Mouse (Mus musculus): ENCODE measurements around the gene Kifc3. TPM values are rescaled to one million over a fixed set of nuclear protein-coding genes. Genes with fewer than 3 reads are reported as not detected.

The Kifc3 gene
- polyA plus RNA-seq, 1 experiment from 2014 or later, result 2.3 TPM

- DNase-seq (ENCODE audit: low spot score, missing footprints), result no peak
- Histone ChIP-seq H3K27ac (ENCODE audit: low read depth, low read length) (no peak overlapping the region), H3K4me2 (no peak overlapping the region), H3K27me3 (ENCODE audit: control insufficient read depth, insufficient read depth, low read length) (no peaks in the 10 kb centered on the region), H3K9ac (ENCODE audit: low read length) (no peak overlapping the region), H3K9me3 (ENCODE audit: control insufficient read depth, low read length) (no peaks in the 10 kb centered on the region), H3K4me3 (ENCODE audit: low read depth, low read length) (no peak overlapping the region), H3K4me1 (ENCODE audit: control insufficient read depth, insufficient read depth, low read length) (no peaks in the 10 kb centered on the region), H3K36me3 (ENCODE audit: control insufficient read depth, insufficient read depth, low read length) (no peaks in the 10 kb centered on the region)
- WGBS, result 90% methylated on average over 11 of the region's 11 CpGs
- ATAC-seq (ENCODE audit: low FRiP score), result no peak
Measured at GRCm38 (mm10) chr8:95209924-95210323, 7.3 kb upstream of the Kifc3 start.

- Histone ChIP-seq H3K9ac (ENCODE audit: low read length) (no peak overlapping the region), H3K36me3 (ENCODE audit: control insufficient read depth, insufficient read depth, low read length) (no peaks in the 10 kb centered on the region), H3K4me2 (no peak overlapping the region), H3K4me3 (ENCODE audit: low read depth, low read length) (no peak overlapping the region), H3K27me3 (ENCODE audit: control insufficient read depth, insufficient read depth, low read length) (no peaks in the 10 kb centered on the region), H3K27ac (ENCODE audit: low read depth, low read length) (peak overlapping the region; percentile 25; the same call in 1 of the 2 replicates), H3K9me3 (ENCODE audit: control insufficient read depth, low read length) (no peaks in the 10 kb centered on the region), H3K4me1 (ENCODE audit: control insufficient read depth, insufficient read depth, low read length) (no peaks in the 10 kb centered on the region)
- DNase-seq (ENCODE audit: low spot score, missing footprints) (peak; percentile 61), ATAC-seq (ENCODE audit: low FRiP score) (no peak)
- WGBS, result 38% methylated on average over 8 of the region's 8 CpGs
Measured at GRCm38 (mm10) chr8:95205946-95206345, 3.3 kb upstream of the Kifc3 start.

DNA sequence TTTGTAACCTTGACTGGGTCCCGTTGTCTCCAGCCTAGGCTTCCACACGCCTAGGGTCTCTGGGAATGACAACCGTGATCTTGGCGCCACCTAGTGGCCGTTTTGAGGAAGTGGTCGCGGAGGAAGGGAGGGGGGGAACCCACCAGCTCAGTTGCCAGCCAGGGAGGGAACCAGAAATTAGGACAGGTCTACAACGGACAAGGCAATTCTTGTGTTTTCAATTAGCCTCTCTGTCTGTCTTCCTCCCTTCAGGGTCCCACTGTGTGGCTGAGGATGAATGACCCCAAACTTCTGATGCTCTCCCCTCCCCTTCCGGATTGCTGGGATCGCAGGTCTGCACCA, 1.4 kb upstream of the Kifc3 start:
- ATAC-seq (ENCODE audit: low FRiP score) (peak; percentile 85), DNase-seq (ENCODE audit: low spot score, missing footprints) (peak; percentile 96)
- no peaks in the 10 kb centered on the region for H3K9me3 ChIP-seq (ENCODE audit: control insufficient read depth, low read length)
- 17% methylated on average over 10 of the region's 10 CpGs for WGBS
- no peak overlapping the region for H3K4me2 ChIP-seq
- no peaks in the 10 kb centered on the region for H3K4me1 ChIP-seq (ENCODE audit: control insufficient read depth, insufficient read depth, low read length)
- no peak overlapping the region for H3K4me3 ChIP-seq (ENCODE audit: low read depth, low read length)
- no peak overlapping the region for H3K9ac ChIP-seq (ENCODE audit: low read length)
- H3K27me3 ChIP-seq (ENCODE audit: control insufficient read depth, insufficient read depth, low read length), result no peaks in the 10 kb centered on the region
- no peaks in the 10 kb centered on the region for H3K36me3 ChIP-seq (ENCODE audit: control insufficient read depth, insufficient read depth, low read length)
- no peak overlapping the region for H3K27ac ChIP-seq (ENCODE audit: low read depth, low read length)

DNA sequence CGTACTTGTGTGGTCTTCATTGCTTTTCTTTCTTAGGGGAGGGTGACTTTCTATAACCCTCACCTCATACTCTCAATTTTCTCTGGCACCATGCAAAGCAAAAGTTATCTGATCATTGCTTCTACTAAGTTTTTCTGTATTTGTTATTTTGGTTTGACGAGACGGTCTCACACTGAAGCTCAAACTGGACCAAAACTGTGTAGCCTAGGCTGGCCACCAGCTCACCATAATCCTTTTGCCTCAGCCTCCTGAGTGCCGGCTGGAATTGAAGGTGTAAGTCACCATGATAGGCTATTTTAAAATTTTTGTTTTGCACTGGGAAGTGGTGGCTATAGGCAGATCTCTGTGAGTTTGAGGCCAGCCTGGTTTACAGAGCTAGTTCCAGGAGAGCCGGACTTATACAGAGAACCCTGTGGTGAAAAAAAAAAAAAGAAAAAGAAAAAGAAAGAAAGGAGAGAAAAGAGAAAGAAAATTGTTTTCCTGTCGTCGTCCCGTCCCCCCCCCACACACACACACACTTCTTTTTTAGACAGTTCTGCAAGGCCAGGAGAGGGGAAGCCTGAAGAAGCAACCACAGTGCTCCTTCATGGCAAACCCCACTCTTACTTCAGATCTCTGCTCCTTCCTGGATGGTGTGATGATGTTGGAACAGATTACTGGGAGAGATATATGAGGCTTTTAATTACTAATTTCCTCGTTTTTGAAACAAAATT, 870 bp upstream of the Kifc3 start:
- no peak overlapping the region for H3K4me3 ChIP-seq (ENCODE audit: low read depth, low read length)
- H3K9ac ChIP-seq (ENCODE audit: low read length), result no peak overlapping the region
- no peak overlapping the region for H3K4me2 ChIP-seq
- WGBS, result 49% methylated on average over 9 of the region's 9 CpGs
- no peaks in the 10 kb centered on the region for H3K36me3 ChIP-seq (ENCODE audit: control insufficient read depth, insufficient read depth, low read length)
- DNase-seq (ENCODE audit: low spot score, missing footprints) (peak; percentile 73), ATAC-seq (ENCODE audit: low FRiP score) (no peak; the same call in 1 of the 2 replicates)
- no peaks in the 10 kb centered on the region for H3K9me3 ChIP-seq (ENCODE audit: control insufficient read depth, low read length)
- H3K27me3 ChIP-seq (ENCODE audit: control insufficient read depth, insufficient read depth, low read length), result no peaks in the 10 kb centered on the region
- H3K4me1 ChIP-seq (ENCODE audit: control insufficient read depth, insufficient read depth, low read length), result no peaks in the 10 kb centered on the region
- no peak overlapping the region for H3K27ac ChIP-seq (ENCODE audit: low read depth, low read length)

DNA sequence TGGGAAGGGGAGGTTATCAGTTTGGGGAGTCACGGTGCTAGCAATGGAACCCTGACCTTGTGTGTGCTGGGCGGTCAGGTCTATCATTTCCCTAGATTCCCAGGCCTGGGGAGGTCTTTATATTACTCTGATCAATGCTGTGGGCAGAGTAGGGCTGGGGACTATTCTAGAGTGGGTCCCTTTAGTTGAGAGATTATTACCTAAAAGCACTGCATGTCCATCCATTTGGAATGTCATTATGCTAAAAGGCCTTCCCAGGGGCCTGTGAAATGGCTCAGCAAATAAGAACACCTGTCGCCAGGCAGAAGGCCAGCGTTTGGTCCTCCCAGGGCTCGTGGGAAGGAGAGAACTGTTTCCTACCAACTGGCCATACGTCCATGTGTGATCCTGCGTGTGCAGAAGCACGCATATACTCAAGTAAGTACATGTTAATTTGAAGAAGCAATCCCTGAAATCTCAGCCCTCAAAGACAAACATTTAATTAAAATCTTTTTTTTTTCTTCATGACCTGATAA, 499 bp downstream of the Kifc3 start:
- H3K4me3 ChIP-seq (ENCODE audit: low read depth, low read length), result no peak overlapping the region
- H3K4me1 ChIP-seq (ENCODE audit: control insufficient read depth, insufficient read depth, low read length), result no peaks in the 10 kb centered on the region
- peak; percentile 59 for DNase-seq (ENCODE audit: low spot score, missing footprints)
- no peak overlapping the region for H3K27ac ChIP-seq (ENCODE audit: low read depth, low read length)
- WGBS, result 80% methylated on average over 8 of the region's 8 CpGs
- no peak overlapping the region for H3K9ac ChIP-seq (ENCODE audit: low read length)
- H3K9me3 ChIP-seq (ENCODE audit: control insufficient read depth, low read length), result no peaks in the 10 kb centered on the region
- no peak for ATAC-seq (ENCODE audit: low FRiP score)
- H3K27me3 ChIP-seq (ENCODE audit: control insufficient read depth, insufficient read depth, low read length), result no peaks in the 10 kb centered on the region
- no peak overlapping the region for H3K4me2 ChIP-seq
- H3K36me3 ChIP-seq (ENCODE audit: control insufficient read depth, insufficient read depth, low read length), result no peaks in the 10 kb centered on the region

GRCm38 (mm10) chr8:95201491-95201890, 1.1 kb downstream of the Kifc3 start:
- WGBS, result 70% methylated on average over 7 of the region's 7 CpGs
- H3K4me2 ChIP-seq, result no peak overlapping the region
- DNase-seq (ENCODE audit: low spot score, missing footprints), result peak; percentile 74
- H3K36me3 ChIP-seq (ENCODE audit: control insufficient read depth, insufficient read depth, low read length), result no peaks in the 10 kb centered on the region
- H3K4me1 ChIP-seq (ENCODE audit: control insufficient read depth, insufficient read depth, low read length), result no peaks in the 10 kb centered on the region
- H3K27ac ChIP-seq (ENCODE audit: low read depth, low read length), result no peak overlapping the region
- ATAC-seq (ENCODE audit: low FRiP score), result no peak
- H3K9me3 ChIP-seq (ENCODE audit: control insufficient read depth, low read length), result no peaks in the 10 kb centered on the region
- no peak overlapping the region for H3K4me3 ChIP-seq (ENCODE audit: low read depth, low read length)
- no peaks in the 10 kb centered on the region for H3K27me3 ChIP-seq (ENCODE audit: control insufficient read depth, insufficient read depth, low read length)
- H3K9ac ChIP-seq (ENCODE audit: low read length), result no peak overlapping the region

GRCm38 (mm10) chr8:95200001-95200405, 2.6 kb downstream of the Kifc3 start:
- H3K36me3 ChIP-seq (ENCODE audit: control insufficient read depth, insufficient read depth, low read length), result no peaks in the 10 kb centered on the region
- 85% methylated on average over 9 of the region's 9 CpGs for WGBS

GRCm38 (mm10) chr8:95195728-95196127, 6.9 kb downstream of the Kifc3 start:
- ATAC-seq (ENCODE audit: low FRiP score) (no peak), DNase-seq (ENCODE audit: low spot score, missing footprints) (no peak)
- WGBS, result 79% methylated on average over 11 of the region's 11 CpGs
- no peak overlapping the region for H3K27ac ChIP-seq (ENCODE audit: low read depth, low read length)
- no peaks in the 10 kb centered on the region for H3K9me3 ChIP-seq (ENCODE audit: control insufficient read depth, low read length)
- H3K9ac ChIP-seq (ENCODE audit: low read length), result no peak overlapping the region
- no peaks in the 10 kb centered on the region for H3K4me1 ChIP-seq (ENCODE audit: control insufficient read depth, insufficient read depth, low read length)
- no peaks in the 10 kb centered on the region for H3K36me3 ChIP-seq (ENCODE audit: control insufficient read depth, insufficient read depth, low read length)
- H3K27me3 ChIP-seq (ENCODE audit: control insufficient read depth, insufficient read depth, low read length), result no peaks in the 10 kb centered on the region
- no peak overlapping the region for H3K4me2 ChIP-seq
- H3K4me3 ChIP-seq (ENCODE audit: low read depth, low read length), result no peak overlapping the region

More at GRCm38 (mm10) chr8:95200001-95200405, 2.6 kb downstream of the Kifc3 start:
- peak; percentile 70 for DNase-seq (ENCODE audit: low spot score, missing footprints)
- Histone ChIP-seq H3K4me1 (ENCODE audit: control insufficient read depth, insufficient read depth, low read length) (no peaks in the 10 kb centered on the region), H3K27ac (ENCODE audit: low read depth, low read length) (no peak overlapping the region), H3K9ac (ENCODE audit: low read length) (no peak overlapping the region), H3K4me3 (ENCODE audit: low read depth, low read length) (no peak overlapping the region), H3K27me3 (ENCODE audit: control insufficient read depth, insufficient read depth, low read length) (no peaks in the 10 kb centered on the region), H3K9me3 (ENCODE audit: control insufficient read depth, low read length) (no peaks in the 10 kb centered on the region), H3K4me2 (no peak overlapping the region)
- no peak for ATAC-seq (ENCODE audit: low FRiP score)

DNA sequence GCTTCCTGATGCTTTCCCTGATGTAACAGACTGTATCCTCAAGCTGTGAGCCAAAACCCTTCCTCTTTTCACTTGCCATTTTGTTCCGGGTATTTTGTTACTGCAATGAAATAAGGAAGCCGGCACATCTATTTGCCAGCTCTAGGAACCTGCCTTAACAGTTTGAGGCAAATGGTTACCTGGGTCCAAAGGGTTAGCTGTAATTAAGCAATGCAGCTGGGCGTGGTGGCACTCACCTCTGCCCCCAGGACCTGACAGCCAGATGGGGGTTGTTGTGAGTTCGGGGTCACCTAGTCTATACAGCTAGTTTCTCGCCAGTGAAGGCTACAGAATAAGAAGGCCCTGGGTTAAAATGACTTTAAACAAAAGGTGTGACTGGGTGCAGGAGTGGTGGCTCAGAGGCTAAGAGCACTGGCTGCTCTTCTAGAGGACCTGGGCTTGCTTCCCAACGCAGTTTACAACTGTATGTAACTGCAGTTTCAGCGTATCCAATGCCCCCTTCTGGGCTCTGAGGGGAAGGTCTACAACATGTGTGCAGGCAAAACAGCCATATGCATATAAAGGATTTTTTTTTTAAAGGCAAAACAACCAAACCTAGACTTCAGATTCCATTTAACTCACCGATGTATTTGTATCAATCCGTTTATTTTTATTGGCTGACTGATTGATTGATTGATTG, 11.0 kb downstream of the Kifc3 start:
- Histone ChIP-seq H3K36me3 (ENCODE audit: control insufficient read depth, insufficient read depth, low read length) (no peaks in the 10 kb centered on the region), H3K27ac (ENCODE audit: low read depth, low read length) (no peak overlapping the region), H3K4me1 (ENCODE audit: control insufficient read depth, insufficient read depth, low read length) (no peaks in the 10 kb centered on the region), H3K4me3 (ENCODE audit: low read depth, low read length) (no peak overlapping the region), H3K9ac (ENCODE audit: low read length) (no peak overlapping the region), H3K27me3 (ENCODE audit: control insufficient read depth, insufficient read depth, low read length) (no peaks in the 10 kb centered on the region), H3K4me2 (no peak overlapping the region), H3K9me3 (ENCODE audit: control insufficient read depth, low read length) (no peaks in the 10 kb centered on the region)
- DNase-seq (ENCODE audit: low spot score, missing footprints) (peak; percentile 39), ATAC-seq (ENCODE audit: low FRiP score) (no peak)
- 90% methylated on average over 9 of the region's 9 CpGs for WGBS

Measured in midbrain, embryonic 11.5 days (tissue).